Mouse (Mus musculus) neural tube, embryonic 12.5 days (tissue): ENCODE measurements around the gene Olfr1135. TPM values are rescaled to one million over a fixed set of nuclear protein-coding genes. Genes with fewer than 3 reads are reported as not detected.

Source experiments
- ATAC-seq: fragments of 200-750 bp; cut with Nextera tagmentation; 2 replicates; pipeline ENCODE4 v1.8.0; 2017; ENCODE audit warnings: low read depth, mild to moderate bottlenecking, moderate TSS enrichment, moderate library complexity; ENCODE audit not compliant: low FRiP score
- H3K27ac ChIP-seq: fragments of 300-500 bp; sonication (generic); 2 replicates; pipeline ENCODE4 v1.5.1; 2016
- H3K27me3 ChIP-seq: fragments of 300-500 bp; sonication (generic); replicated peaks from 2 replicates; pipeline ENCODE4 v1.6.1; 2016; ENCODE audit warnings: mild to moderate bottlenecking
- H3K36me3 ChIP-seq: fragments of 300-500 bp; sonication (generic); 2 replicates; pipeline ENCODE4 v1.6.1; 2016; ENCODE audit warnings: mild to moderate bottlenecking
- H3K4me1 ChIP-seq: fragments of 300-500 bp; sonication (generic); 2 replicates; pipeline ENCODE4 v1.6.1; 2016
- H3K4me2 ChIP-seq: fragments of 300-500 bp; sonication (generic); replicated peaks from 2 replicates; pipeline ENCODE4 v1.6.1; 2016; ENCODE audit warnings: mild to moderate bottlenecking
- H3K4me3 ChIP-seq: fragments of 300-500 bp; sonication (generic); 2 replicates; pipeline ENCODE4 v1.5.1; 2016
- H3K9ac ChIP-seq: fragments of 300-500 bp; sonication (generic); 2 replicates; pipeline ENCODE4 v1.6.1; 2016; ENCODE audit warnings: mild to moderate bottlenecking
- H3K9me3 ChIP-seq: fragments of 300-500 bp; sonication (generic); 2 replicates; pipeline ENCODE4 v1.6.1; 2016; ENCODE audit warnings: mild to moderate bottlenecking
- WGBS: fragments of 180-500 bp; shearing (Covaris S2); methylation state at CpG from one replicate; pipeline ENCODE4 v1.1.7; 2016; 5-methylcytosine and 5-hydroxymethylcytosine counted together
- polyA plus RNA-seq: library from polyadenylated mRNA; unstranded; fragments of >200 nt; fragmentation: Nextera tagmentation; extraction: Ambion mirVana; gene quantifications from 2 replicates; pipeline ENCODE4 v1.2.1, GENCODE M21; 2016

Olfr1135 gene
- not detected in 2 replicates for polyA plus RNA-seq

GRCm38 (mm10) chr2:87673564-87673963 lies at the start of gene Olfr1135:
Gene Olfr1135 (minus strand): TSS chr2:87673664.
- H3K27ac ChIP-seq = no peak within 1 kb of the TSS
- no peaks in the 10 kb centered on the region for H3K9me3 ChIP-seq
- no peak for ATAC-seq
- WGBS = 24% methylated on average over 1 of the region's 1 CpGs
- H3K4me1 ChIP-seq = no peaks in the 10 kb centered on the region
- no peaks in the 10 kb centered on the region for H3K27me3 ChIP-seq
- no peak within 1 kb of the TSS for H3K4me3 ChIP-seq
- H3K36me3 ChIP-seq = no peaks in the 10 kb centered on the region
- no peak within 1 kb of the TSS for H3K4me2 ChIP-seq
- H3K9ac ChIP-seq = no peak within 1 kb of the TSS

GRCm38 (mm10) chr2:87713079-87713478 lies 39.6 kb upstream of the Olfr1135 start, which contains the start of gene Olfr1137:
Gene Olfr1137 (minus strand): TSS chr2:87713179.
- no peak within 1 kb of the TSS for H3K27ac ChIP-seq
- ATAC-seq = no peak

GRCm38 (mm10) chr2:87693847-87694246 lies 20.4 kb upstream of the Olfr1135 start, which contains the start of gene Olfr1136:
Gene Olfr1136 (minus strand): TSS chr2:87693947.
- no peak within 1 kb of the TSS for H3K4me3 ChIP-seq
- H3K36me3 ChIP-seq = no peaks in the 10 kb centered on the region
- H3K27ac ChIP-seq = no peak within 1 kb of the TSS
- H3K9ac ChIP-seq = no peak within 1 kb of the TSS
- H3K9me3 ChIP-seq = no peaks in the 10 kb centered on the region
- no peak for ATAC-seq
- H3K4me2 ChIP-seq = no peak within 1 kb of the TSS
- no peaks in the 10 kb centered on the region for H3K4me1 ChIP-seq
- H3K27me3 ChIP-seq = no peaks in the 10 kb centered on the region

More at GRCm38 (mm10) chr2:87713079-87713478, 39.6 kb upstream of the Olfr1135 start, which contains the start of gene Olfr1137:
- Histone ChIP-seq H3K4me1 (no peaks in the 10 kb centered on the region), H3K4me2 (no peak within 1 kb of the TSS), H3K36me3 (no peaks in the 10 kb centered on the region), H3K27me3 (no peaks in the 10 kb centered on the region), H3K9me3 (no peaks in the 10 kb centered on the region), H3K9ac (no peak within 1 kb of the TSS), H3K4me3 (no peak within 1 kb of the TSS)

- no peaks in the 10 kb centered on the region for H3K4me1 ChIP-seq
- no peaks in the 10 kb centered on the region for H3K36me3 ChIP-seq
- no peak within 1 kb of the TSS for H3K4me2 ChIP-seq
- H3K27ac ChIP-seq = no peak within 1 kb of the TSS
- H3K4me3 ChIP-seq = no peak within 1 kb of the TSS
- H3K27me3 ChIP-seq = no peaks in the 10 kb centered on the region
- WGBS = 86% methylated on average over 2 of the region's 2 CpGs
- no peaks in the 10 kb centered on the region for H3K9me3 ChIP-seq
- H3K9ac ChIP-seq = no peak within 1 kb of the TSS
- no peak for ATAC-seq
Observed at GRCm38 (mm10) chr2:87658360-87658759, 15.1 kb downstream of the Olfr1135 start, which contains the start of gene Olfr1134. Gene Olfr1134 (minus strand): TSS chr2:87658460.

- no peak within 1 kb of the TSS for H3K4me3 ChIP-seq
- no peak for ATAC-seq
Observed at GRCm38 (mm10) chr2:87647274-87647673, 26.2 kb downstream of the Olfr1135 start, which contains the start of gene Olfr1133. Gene Olfr1133 (minus strand): TSS chr2:87647374.

GRCm38 (mm10) chr2:87642441-87642840 lies 31.0 kb downstream of the Olfr1135 start:
- no peak for ATAC-seq
- H3K27ac ChIP-seq = no peak overlapping the region

More at GRCm38 (mm10) chr2:87647274-87647673, 26.2 kb downstream of the Olfr1135 start, which contains the start of gene Olfr1133:
- Histone ChIP-seq H3K36me3 (no peaks in the 10 kb centered on the region), H3K27ac (no peak within 1 kb of the TSS), H3K4me2 (no peak within 1 kb of the TSS), H3K9me3 (no peaks in the 10 kb centered on the region), H3K9ac (no peak within 1 kb of the TSS), H3K4me1 (no peaks in the 10 kb centered on the region), H3K27me3 (no peaks in the 10 kb centered on the region)

GRCm38 (mm10) chr2:87637435-87637834 lies 36.0 kb downstream of the Olfr1135 start, which contains the start of gene Olfr1132:
Gene Olfr1132 (minus strand): TSS chr2:87637535.
- Histone ChIP-seq H3K4me1 (no peaks in the 10 kb centered on the region), H3K27me3 (no peaks in the 10 kb centered on the region), H3K27ac (no peak within 1 kb of the TSS), H3K9ac (no peak within 1 kb of the TSS), H3K9me3 (no peaks in the 10 kb centered on the region), H3K4me3 (no peak within 1 kb of the TSS), H3K36me3 (no peaks in the 10 kb centered on the region), H3K4me2 (no peak within 1 kb of the TSS)
- no peak for ATAC-seq

More at GRCm38 (mm10) chr2:87642441-87642840, 31.0 kb downstream of the Olfr1135 start:
- Histone ChIP-seq H3K9ac (no peak overlapping the region), H3K9me3 (no peaks in the 10 kb centered on the region), H3K4me1 (no peaks in the 10 kb centered on the region), H3K36me3 (no peaks in the 10 kb centered on the region), H3K4me2 (no peak overlapping the region), H3K27me3 (no peaks in the 10 kb centered on the region), H3K4me3 (no peak overlapping the region)

- no peaks in the 10 kb centered on the region for H3K4me1 ChIP-seq
- WGBS = 71% methylated on average over 3 of the region's 3 CpGs
- H3K4me3 ChIP-seq = no peak within 1 kb of the TSS
- no peak within 1 kb of the TSS for H3K4me2 ChIP-seq
- no peak within 1 kb of the TSS for H3K9ac ChIP-seq
- ATAC-seq = no peak
- no peaks in the 10 kb centered on the region for H3K36me3 ChIP-seq
- no peak within 1 kb of the TSS for H3K27ac ChIP-seq
- H3K9me3 ChIP-seq = no peaks in the 10 kb centered on the region
- no peaks in the 10 kb centered on the region for H3K27me3 ChIP-seq
Observed at GRCm38 (mm10) chr2:87626804-87627203, 46.7 kb downstream of the Olfr1135 start, which contains the start of gene Olfr1131. Gene Olfr1131 (plus strand): TSS chr2:87627104.

Other genes with a start within 250 kb of the Olfr1135 start
- 0.13 TPM in 2 replicates for gene Olfr1124, start 243.4 kb downstream of the Olfr1135 start, polyA plus RNA-seq
- gene Olfr1126, start 219.7 kb downstream of the Olfr1135 start, polyA plus RNA-seq = not detected in 2 replicates
- not detected in 2 replicates for gene Pramel7, start 176.6 kb downstream of the Olfr1135 start, polyA plus RNA-seq
- not detected in 2 replicates for gene Pramel6, start 167.1 kb downstream of the Olfr1135 start, polyA plus RNA-seq
- gene Olfr153, start 141.9 kb downstream of the Olfr1135 start, polyA plus RNA-seq = not detected in 2 replicates
- not detected in 2 replicates for gene Olfr1128, start 128.1 kb downstream of the Olfr1135 start, polyA plus RNA-seq
- not detected in 2 replicates for gene Olfr1129, start 99.8 kb downstream of the Olfr1135 start, polyA plus RNA-seq
- not detected in 2 replicates for gene Olfr1130, start 67.5 kb downstream of the Olfr1135 start, polyA plus RNA-seq
- not detected in 2 replicates for gene Olfr1131, start 46.6 kb downstream of the Olfr1135 start, polyA plus RNA-seq
- gene Olfr1132, start 36.1 kb downstream of the Olfr1135 start, polyA plus RNA-seq = not detected in 2 replicates
- gene Olfr1133, start 26.3 kb downstream of the Olfr1135 start, polyA plus RNA-seq = not detected in 2 replicates
- not detected in 2 replicates for gene Olfr1134, start 15.2 kb downstream of the Olfr1135 start, polyA plus RNA-seq
- not detected in 2 replicates for gene Olfr1136, start 20.3 kb upstream of the Olfr1135 start, polyA plus RNA-seq
- not detected in 2 replicates for gene Olfr1137, start 39.5 kb upstream of the Olfr1135 start, polyA plus RNA-seq
- not detected in 2 replicates for gene Olfr1138, start 66.3 kb upstream of the Olfr1135 start, polyA plus RNA-seq
- gene Olfr1140, start 70.1 kb upstream of the Olfr1135 start, polyA plus RNA-seq = not detected in 2 replicates
- gene Olfr1141, start 80.3 kb upstream of the Olfr1135 start, polyA plus RNA-seq = not detected in 2 replicates
- not detected in 2 replicates for gene Olfr152, start 105.8 kb upstream of the Olfr1135 start, polyA plus RNA-seq
- gene Olfr1143, start 126.9 kb upstream of the Olfr1135 start, polyA plus RNA-seq = not detected in 2 replicates
- not detected in 2 replicates for gene Olfr1145, start 136.2 kb upstream of the Olfr1135 start, polyA plus RNA-seq
- gene Olfr1148, start 156.9 kb upstream of the Olfr1135 start, polyA plus RNA-seq = not detected in 2 replicates
- not detected in 2 replicates for gene Olfr1150-ps1, start 170.3 kb upstream of the Olfr1135 start, polyA plus RNA-seq
- not detected in 2 replicates for gene Olfr1151, start 182.2 kb upstream of the Olfr1135 start, polyA plus RNA-seq
- 0.03 TPM in 1 of 2 replicates, not detected in the other for gene Olfr1152, start 192.8 kb upstream of the Olfr1135 start, polyA plus RNA-seq
- gene Olfr1153, start 221.3 kb upstream of the Olfr1135 start, polyA plus RNA-seq = not detected in 2 replicates
- gene Olfr1154, start 231.5 kb upstream of the Olfr1135 start, polyA plus RNA-seq = not detected in 2 replicates